Mouse (Mus musculus) forebrain, postnatal 0 days (tissue): ENCODE data around the gene Ccdc191. TPM values are rescaled to one million over a fixed set of nuclear protein-coding genes. Genes with fewer than 3 reads are reported as not detected.

Experiments used
- ATAC-seq: fragments of 200-750 bp; cut with Nextera tagmentation; 2 replicates; pipeline ENCODE4 v1.8.0; 2017; ENCODE audit warnings: mild to moderate bottlenecking, moderate library complexity
- DNase-seq: peaks from one replicate; pipeline ENCODE4 v3.0.0-alpha.2; 2015
- H3K27ac ChIP-seq: fragments of 300-500 bp; sonication (generic); 2 replicates; pipeline ENCODE4 v1.5.1; 2014; ENCODE audit warnings: low read depth, mild to moderate bottlenecking, antibody characterized with exemption, low read length, moderate library complexity, mixed read lengths
- H3K27me3 ChIP-seq: fragments of 300-500 bp; sonication (generic); 2 replicates; pipeline ENCODE4 v1.6.1; 2014; ENCODE audit warnings: mild to moderate bottlenecking, low read length, mixed read lengths; ENCODE audit not compliant: insufficient read depth
- H3K36me3 ChIP-seq: fragments of 300-500 bp; sonication (generic); 2 replicates; pipeline ENCODE4 v1.6.1; 2014; ENCODE audit warnings: mild to moderate bottlenecking, moderate library complexity; ENCODE audit not compliant: insufficient read depth
- H3K4me1 ChIP-seq: fragments of 300-500 bp; sonication (generic); 2 replicates; pipeline ENCODE4 v1.6.1; 2014; ENCODE audit warnings: antibody characterized with exemption; ENCODE audit not compliant: insufficient read depth
- H3K4me2 ChIP-seq: fragments of 300-500 bp; sonication (generic); 2 replicates; pipeline ENCODE4 v1.6.1; 2014; ENCODE audit warnings: low read depth, mild to moderate bottlenecking, moderate library complexity
- H3K4me3 ChIP-seq: fragments of 300-500 bp; sonication (generic); 2 replicates; pipeline ENCODE4 v1.5.1; 2014; ENCODE audit warnings: low read depth, low read length, mixed read lengths
- H3K9ac ChIP-seq: fragments of 300-500 bp; sonication (generic); 2 replicates; pipeline ENCODE4 v1.6.1; 2014; ENCODE audit warnings: mild to moderate bottlenecking
- H3K9me3 ChIP-seq: fragments of 300-500 bp; sonication (generic); 2 replicates; pipeline ENCODE4 v1.6.1; 2016; ENCODE audit warnings: low read length
- CTCF ChIP-seq: sonication (generic); IDR thresholded peaks from 2 replicates; pipeline ENCODE4 v1.5.1; 2016; ENCODE audit warnings: antibody characterized with exemption, control low read depth, low read depth
- WGBS: fragments of 180-500 bp; shearing (Covaris S2); extraction: QIAGEN DNeasy Blood & Tissue Kit; methylation state at CpG from one replicate; pipeline ENCODE4 v1.1.7; 2014; 5-methylcytosine and 5-hydroxymethylcytosine counted together
- polyA plus RNA-seq: library from polyadenylated mRNA; unstranded; fragments of >200 nt; fragmentation: Nextera tagmentation; extraction: Ambion mirVana; gene quantifications from 2 replicates; pipeline ENCODE4 v1.2.1, GENCODE M21; 2015
- total RNA-seq: library from RNA; depleted of rRNA; stranded (reverse); fragments of >200 nt; gene quantifications from 2 replicates; pipeline ENCODE4 v1.2.3, GENCODE M21; 2014

Gene Ccdc191
- total and polyA plus RNA-seq, 2 experiments from 2014 or later, result 6.1 to 7.9 TPM

DNA sequence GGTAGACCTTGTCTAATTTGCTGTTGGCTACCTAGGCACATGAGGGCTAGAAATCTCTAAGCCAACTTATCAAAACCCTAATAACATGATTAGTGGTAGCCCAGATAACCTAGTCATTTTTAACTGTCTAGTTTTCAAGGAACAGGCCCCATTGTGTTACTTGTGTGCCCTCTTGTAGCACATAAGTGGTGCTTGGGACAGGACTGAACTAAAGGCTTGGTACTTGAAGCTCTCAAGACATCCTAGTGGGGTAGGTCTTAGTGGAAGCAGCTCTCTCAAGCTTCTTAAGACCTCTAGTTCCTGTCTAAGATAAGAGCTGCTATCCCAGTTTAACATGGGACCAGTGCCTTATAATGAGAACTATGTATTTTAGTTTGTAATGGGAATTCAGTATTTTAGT is 41.0 kb downstream of the Ccdc191 start:
- Histone ChIP-seq H3K36me3 (no peaks in the 10 kb centered on the region), H3K4me2 (no peak overlapping the region), H3K4me3 (no peak overlapping the region), H3K27ac (no peak overlapping the region), H3K9ac (no peak overlapping the region), H3K4me1 (no peaks in the 10 kb centered on the region), H3K9me3 (no peaks in the 10 kb centered on the region), H3K27me3 (no peaks in the 10 kb centered on the region)
- DNase-seq, result no peak
- no peak for TF ChIP-seq CTCF
- no peak for ATAC-seq

DNA sequence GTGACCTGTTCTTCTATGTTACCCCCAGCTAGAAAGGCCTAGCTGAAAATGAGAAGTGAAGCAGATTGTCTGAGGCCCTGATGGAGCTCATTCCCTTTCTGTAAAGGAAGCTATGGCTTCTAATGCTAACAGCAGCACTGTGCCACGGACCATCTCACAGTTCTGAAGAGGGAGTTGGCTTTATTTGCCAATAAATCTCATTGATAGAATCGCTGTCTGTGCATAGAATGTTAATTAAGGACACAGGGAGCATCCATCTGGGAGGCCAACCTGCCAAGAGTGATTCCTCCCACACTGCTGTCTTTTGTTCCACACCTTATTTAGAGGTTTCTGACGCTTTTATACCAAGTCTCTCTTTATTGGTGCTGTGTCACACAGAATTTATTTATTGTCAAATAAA is 41.9 kb downstream of the Ccdc191 start:
- Histone ChIP-seq H3K27ac (no peak overlapping the region), H3K27me3 (no peaks in the 10 kb centered on the region), H3K4me3 (no peak overlapping the region), H3K4me2 (no peak overlapping the region), H3K9ac (no peak overlapping the region), H3K36me3 (no peaks in the 10 kb centered on the region), H3K4me1 (no peaks in the 10 kb centered on the region), H3K9me3 (no peaks in the 10 kb centered on the region)
- DNase-seq, result no peak
- WGBS, result 54% methylated on average over 3 of the region's 3 CpGs
- ATAC-seq, result peak; percentile 38; the same call in 1 of the 2 replicates
- no peak for TF ChIP-seq CTCF

DNA sequence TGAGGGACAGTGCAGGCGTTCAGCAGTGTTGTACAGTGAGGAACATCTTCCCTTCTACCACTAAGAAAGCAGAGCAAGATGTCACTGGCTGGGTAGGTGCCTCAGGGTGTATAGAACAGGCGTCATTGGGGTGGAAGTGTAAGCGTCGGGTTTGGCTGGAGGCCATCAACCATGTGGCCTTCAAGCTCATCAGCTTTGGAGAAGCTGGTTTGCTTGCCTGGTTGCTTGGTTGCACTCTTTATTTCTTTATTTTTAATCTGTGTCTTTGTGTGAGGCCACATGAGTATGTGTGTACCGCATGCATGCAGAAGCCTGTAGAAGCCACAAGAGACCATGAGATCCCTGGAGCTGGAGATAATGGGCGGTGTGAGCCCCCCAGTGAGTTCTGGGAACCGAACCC is 42.7 kb downstream of the Ccdc191 start:
- peak; percentile 8; the same call in 1 of the 2 replicates for ATAC-seq
- no peak for TF ChIP-seq CTCF
- DNase-seq, result no peak

DNA sequence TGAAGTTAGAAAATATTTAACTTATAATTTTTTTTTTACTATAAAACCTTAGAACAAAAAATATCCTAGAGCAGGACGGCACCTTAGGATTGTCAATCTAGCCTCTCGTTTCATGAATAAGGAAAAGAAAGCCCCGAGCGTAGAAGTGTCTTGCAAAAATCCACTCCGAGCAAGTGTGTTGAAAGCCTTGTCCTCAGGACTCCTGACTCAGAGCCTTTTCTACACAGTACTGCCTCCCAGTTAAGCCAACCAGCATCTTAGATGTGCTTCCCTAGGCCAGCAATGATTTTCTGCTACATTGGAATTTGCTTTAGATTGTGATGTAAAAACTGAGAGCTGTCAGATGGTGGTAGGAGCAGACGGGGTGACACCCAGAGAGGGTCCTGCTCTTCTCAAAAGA is 43.4 kb downstream of the Ccdc191 start:
- 83% methylated on average over 6 of the region's 6 CpGs for WGBS
- no peak for TF ChIP-seq CTCF
- H3K27ac ChIP-seq, result no peak overlapping the region
- H3K4me3 ChIP-seq, result no peak overlapping the region
- ATAC-seq (no peak), DNase-seq (no peak)
- no peak overlapping the region for H3K9ac ChIP-seq
- no peaks in the 10 kb centered on the region for H3K36me3 ChIP-seq
- H3K9me3 ChIP-seq, result no peaks in the 10 kb centered on the region
- H3K4me2 ChIP-seq, result no peak overlapping the region
- H3K27me3 ChIP-seq, result no peaks in the 10 kb centered on the region
- no peaks in the 10 kb centered on the region for H3K4me1 ChIP-seq

More for the DNA sequence above, 42.7 kb downstream of the Ccdc191 start:
- H3K4me1 ChIP-seq, result no peaks in the 10 kb centered on the region
- no peaks in the 10 kb centered on the region for H3K9me3 ChIP-seq
- no peak overlapping the region for H3K4me3 ChIP-seq
- H3K9ac ChIP-seq, result no peak overlapping the region
- WGBS, result 79% methylated on average over 7 of the region's 7 CpGs
- no peak overlapping the region for H3K27ac ChIP-seq
- H3K27me3 ChIP-seq, result no peaks in the 10 kb centered on the region
- no peak overlapping the region for H3K4me2 ChIP-seq
- no peaks in the 10 kb centered on the region for H3K36me3 ChIP-seq

DNA sequence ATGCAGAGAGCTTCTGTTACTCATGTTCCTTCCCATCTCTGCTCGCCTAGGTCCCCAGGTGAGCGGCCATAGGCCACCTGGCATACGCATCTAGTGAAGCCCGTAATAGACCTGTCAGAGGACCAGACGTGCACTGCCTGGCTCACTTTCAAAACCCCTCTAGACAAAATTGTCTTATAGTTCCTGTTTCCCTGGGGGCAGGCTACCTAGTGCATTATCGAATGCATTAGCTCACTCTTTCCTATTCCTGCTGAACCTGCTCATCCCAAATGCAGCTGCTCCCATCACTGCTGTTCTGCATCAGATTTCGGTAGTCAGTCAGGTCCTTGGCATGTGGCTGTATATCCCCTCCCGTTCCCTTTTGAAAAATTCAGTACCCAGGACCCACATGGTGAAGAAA is 45.3 kb downstream of the Ccdc191 start:
- no peak for DNase-seq
- Histone ChIP-seq H3K36me3 (no peaks in the 10 kb centered on the region), H3K9ac (no peak overlapping the region), H3K4me3 (no peak overlapping the region), H3K4me2 (no peak overlapping the region), H3K4me1 (no peaks in the 10 kb centered on the region), H3K27ac (no peak overlapping the region), H3K27me3 (no peaks in the 10 kb centered on the region), H3K9me3 (no peaks in the 10 kb centered on the region)
- no peak for TF ChIP-seq CTCF
- WGBS, result 87% methylated on average over 8 of the region's 8 CpGs
- ATAC-seq, result no peak

DNA sequence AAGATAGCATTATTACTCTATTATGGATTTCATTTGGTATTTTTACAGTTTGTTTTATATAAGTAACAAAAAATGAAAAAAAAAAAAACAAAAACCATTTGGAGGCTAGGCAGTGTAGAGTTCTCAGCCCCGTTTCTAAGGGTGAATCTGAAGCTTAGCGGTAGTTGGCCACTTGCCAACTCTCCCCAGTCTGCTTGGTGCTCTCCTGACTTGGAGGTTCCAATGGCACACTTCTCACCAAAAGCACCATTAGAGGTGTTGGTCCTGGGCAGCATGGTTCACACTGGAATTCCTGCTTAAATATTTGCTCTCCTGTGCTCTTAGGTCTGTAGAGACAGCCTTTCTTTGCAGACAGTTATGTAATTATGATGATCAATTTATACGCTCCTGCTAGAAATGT is 45.8 kb downstream of the Ccdc191 start:
- Histone ChIP-seq H3K4me3 (no peak overlapping the region), H3K27ac (no peak overlapping the region), H3K9me3 (no peaks in the 10 kb centered on the region), H3K36me3 (no peaks in the 10 kb centered on the region), H3K27me3 (no peaks in the 10 kb centered on the region), H3K4me2 (no peak overlapping the region), H3K4me1 (no peaks in the 10 kb centered on the region), H3K9ac (no peak overlapping the region)
- 45% methylated on average over 3 of the region's 3 CpGs for WGBS
- DNase-seq (no peak), ATAC-seq (no peak)
- no peak for TF ChIP-seq CTCF

DNA sequence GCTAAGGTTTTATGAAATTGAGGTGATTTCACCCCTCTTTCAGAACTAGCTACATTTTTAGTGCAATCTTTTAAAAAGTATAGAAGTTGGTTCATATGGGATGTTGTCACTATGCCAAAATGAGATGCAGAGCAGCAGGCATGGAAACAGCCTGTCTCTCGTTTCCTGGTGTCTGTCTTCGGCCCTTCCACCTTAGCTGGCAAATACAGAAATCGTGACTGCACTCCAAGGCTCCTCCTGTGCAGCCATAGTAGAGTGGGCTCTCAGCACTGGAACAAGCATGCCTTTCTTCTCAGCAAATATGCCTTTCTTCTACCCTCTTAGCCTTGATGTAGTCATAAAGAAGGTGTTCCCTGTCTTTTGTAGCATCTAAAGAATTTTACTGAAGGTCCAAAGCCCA is 46.3 kb downstream of the Ccdc191 start:
- no peaks in the 10 kb centered on the region for H3K4me1 ChIP-seq
- TF ChIP-seq CTCF, result no peak
- no peaks in the 10 kb centered on the region for H3K27me3 ChIP-seq
- no peaks in the 10 kb centered on the region for H3K36me3 ChIP-seq
- no peak for ATAC-seq
- H3K9me3 ChIP-seq, result no peaks in the 10 kb centered on the region
- no peak overlapping the region for H3K9ac ChIP-seq
- 50% methylated on average over 3 of the region's 3 CpGs for WGBS
- no peak overlapping the region for H3K4me2 ChIP-seq
- no peak overlapping the region for H3K27ac ChIP-seq
- DNase-seq, result no peak
- no peak overlapping the region for H3K4me3 ChIP-seq

DNA sequence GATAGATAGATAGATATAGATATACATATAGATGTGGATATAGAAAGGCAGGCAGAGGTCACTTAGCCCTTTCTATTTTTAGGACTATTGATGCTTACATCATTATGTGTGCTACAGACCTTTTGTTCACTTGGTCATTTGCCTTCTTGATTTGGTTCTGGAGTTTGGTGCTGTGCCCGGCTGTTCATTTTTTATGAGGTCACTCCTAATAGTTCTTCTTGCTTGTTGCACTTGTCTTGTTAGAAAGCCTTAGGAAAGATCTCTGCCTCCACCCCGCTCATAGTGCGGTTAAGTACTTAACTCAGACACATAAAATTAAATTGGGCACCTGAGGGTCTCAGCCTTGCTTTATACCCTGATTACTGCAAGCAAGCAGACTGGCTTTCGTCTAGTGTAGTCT is 51.2 kb downstream of the Ccdc191 start:
- Histone ChIP-seq H3K36me3 (no peaks in the 10 kb centered on the region), H3K4me1 (no peaks in the 10 kb centered on the region), H3K4me2 (no peak overlapping the region), H3K9me3 (no peaks in the 10 kb centered on the region), H3K27ac (no peak overlapping the region), H3K27me3 (no peaks in the 10 kb centered on the region), H3K9ac (no peak overlapping the region), H3K4me3 (no peak overlapping the region)
- WGBS, result 91% methylated on average over 4 of the region's 4 CpGs
- ATAC-seq (no peak), DNase-seq (no peak)
- TF ChIP-seq CTCF, result no peak
